Mouse (Mus musculus): ENCODE data around the gene Asap3. TPM values are rescaled to one million over a fixed set of nuclear protein-coding genes. Genes with fewer than 3 reads are reported as not detected.

The Asap3 gene
- polyA plus RNA-seq, 1 experiment from 2014 or later, result 11.8 TPM

DNA sequence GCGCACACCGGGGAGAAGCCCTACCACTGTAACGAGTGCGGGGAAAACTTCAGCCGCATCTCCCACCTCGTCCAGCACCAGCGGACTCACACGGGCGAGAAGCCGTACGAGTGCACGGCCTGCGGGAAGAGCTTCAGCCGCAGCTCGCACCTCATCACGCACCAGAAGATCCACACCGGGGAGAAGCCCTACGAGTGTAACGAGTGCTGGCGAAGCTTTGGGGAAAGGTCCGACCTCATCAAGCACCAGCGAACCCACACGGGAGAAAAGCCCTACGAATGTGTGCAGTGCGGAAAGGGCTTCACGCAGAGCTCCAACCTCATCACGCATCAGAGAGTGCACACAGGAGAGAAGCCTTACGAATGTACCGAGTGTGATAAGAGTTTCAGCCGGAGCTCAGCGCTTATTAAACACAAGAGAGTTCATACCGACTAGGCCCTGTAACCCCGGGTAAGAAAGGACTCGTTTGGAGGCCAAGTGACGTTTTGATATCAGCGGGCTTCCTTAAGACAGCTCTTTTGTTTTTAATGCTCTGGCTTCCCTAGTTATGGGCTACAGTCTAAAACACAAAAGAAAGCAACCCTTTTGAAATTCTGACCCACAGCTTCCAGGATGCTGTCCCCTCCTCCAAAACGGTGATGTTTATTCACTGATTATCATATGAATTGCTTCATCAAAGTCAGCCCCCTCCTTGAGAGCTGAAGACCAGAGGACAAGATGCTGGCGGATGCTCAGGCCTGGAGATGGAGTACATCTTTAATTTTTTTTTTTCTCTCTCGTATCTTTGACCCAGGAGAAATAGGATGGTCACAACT, 84.8 kb downstream of the Asap3 start:
- H3K36me3 ChIP-seq, result peaks cover 77% of the 10 kb centered on the region
- peaks cover 26% of the 10 kb centered on the region for H3K27me3 ChIP-seq
- H3K4me3 ChIP-seq, result no peak overlapping the region; the same call in 1 of the 2 replicates
- no peak overlapping the region for H3K27ac ChIP-seq
- H3K4me2 ChIP-seq (replicated peaks), result peak overlapping the region; percentile 26
- 33% methylated on average over 39 of the region's 39 CpGs for WGBS
- H3K9me3 ChIP-seq (replicated peaks), result no peaks in the 10 kb centered on the region
- H3K4me1 ChIP-seq, result peaks cover 31% of the 10 kb centered on the region
- ATAC-seq (ENCODE audit: low FRiP score), result no peak
- no peak overlapping the region for H3K9ac ChIP-seq

DNA sequence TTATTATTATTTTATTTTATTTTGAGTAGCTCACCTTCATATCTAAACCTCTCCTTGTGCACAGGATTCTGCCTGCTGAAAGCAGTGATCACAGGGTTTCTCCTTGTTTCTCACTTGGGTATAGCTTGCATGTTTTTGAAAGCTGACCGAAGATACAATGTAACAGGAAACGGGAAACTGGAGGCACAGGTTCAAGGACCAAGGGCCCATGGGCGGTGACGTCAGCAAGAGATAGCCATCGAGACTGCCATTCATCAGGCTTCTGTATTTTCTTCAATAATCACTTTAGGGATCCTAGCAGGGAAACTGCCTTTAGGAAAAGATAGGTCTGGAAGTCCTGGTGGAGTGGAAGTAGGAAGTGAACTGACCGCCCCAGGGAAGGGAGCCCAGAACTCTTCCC, 85.5 kb downstream of the Asap3 start:
- ATAC-seq (ENCODE audit: low FRiP score), result no peak
- Histone ChIP-seq H3K4me1 (peaks cover 25% of the 10 kb centered on the region), H3K9ac (no peak overlapping the region), H3K27ac (no peak overlapping the region), H3K36me3 (peaks cover 80% of the 10 kb centered on the region), H3K4me3 (no peak overlapping the region), H3K27me3 (peaks cover 26% of the 10 kb centered on the region), H3K4me2 (replicated peaks) (no peak overlapping the region), H3K9me3 (replicated peaks) (no peaks in the 10 kb centered on the region)
- 92% methylated on average over 6 of the region's 6 CpGs for WGBS

Other genes with a start within 250 kb of the Asap3 start
- 35.3 and 35.5 TPM in 2 replicates for gene Gale, start 242.6 kb upstream of the Asap3 start, polyA plus RNA-seq (2016; fragmentation: Nextera tagmentation; extraction: Ambion mirVana)
- 153 and 167 TPM in 2 replicates for gene Lypla2, start 233.7 kb upstream of the Asap3 start, polyA plus RNA-seq (2016; fragmentation: Nextera tagmentation; extraction: Ambion mirVana)
- gene Pithd1, start 219.1 kb upstream of the Asap3 start, polyA plus RNA-seq (2016; fragmentation: Nextera tagmentation; extraction: Ambion mirVana), result 58.3 and 59.8 TPM in 2 replicates
- gene Eloa, start 184.6 kb upstream of the Asap3 start, polyA plus RNA-seq (2016; fragmentation: Nextera tagmentation; extraction: Ambion mirVana), result 36.5 and 41.5 TPM in 2 replicates
- 277 and 292 TPM in 2 replicates for gene Rpl11, start 152.9 kb upstream of the Asap3 start, polyA plus RNA-seq (2016; fragmentation: Nextera tagmentation; extraction: Ambion mirVana)
- gene Id3, start 62.9 kb upstream of the Asap3 start, polyA plus RNA-seq (2016; fragmentation: Nextera tagmentation; extraction: Ambion mirVana), result 372 and 426 TPM in 2 replicates
- 7.0 and 7.9 TPM in 2 replicates for gene E2f2, start 34.0 kb upstream of the Asap3 start, polyA plus RNA-seq (2016; fragmentation: Nextera tagmentation; extraction: Ambion mirVana)
- 5.0 and 7.2 TPM in 2 replicates for gene Tcea3, start 41.4 kb downstream of the Asap3 start, polyA plus RNA-seq (2016; fragmentation: Nextera tagmentation; extraction: Ambion mirVana)
- 42.4 and 42.6 TPM in 2 replicates for gene Zfp46, start 78.3 kb downstream of the Asap3 start, polyA plus RNA-seq (2016; fragmentation: Nextera tagmentation; extraction: Ambion mirVana)
- gene Hnrnpr, start 104.6 kb downstream of the Asap3 start, polyA plus RNA-seq (2016; fragmentation: Nextera tagmentation; extraction: Ambion mirVana), result 219 and 236 TPM in 2 replicates
- gene Htr1d, start 217.2 kb downstream of the Asap3 start, polyA plus RNA-seq (2016; fragmentation: Nextera tagmentation; extraction: Ambion mirVana), result 0.26 and 0.50 TPM in 2 replicates

All from hindbrain, embryonic 12.5 days (tissue).